Mouse (Mus musculus): ENCODE data around the gene Cdh26. TPM values are rescaled to one million over a fixed set of nuclear protein-coding genes. Genes with fewer than 3 reads are reported as not detected.

Gene Cdh26
- polyA plus RNA-seq, 1 experiment from 2014 or later: 0.54 TPM

DNA sequence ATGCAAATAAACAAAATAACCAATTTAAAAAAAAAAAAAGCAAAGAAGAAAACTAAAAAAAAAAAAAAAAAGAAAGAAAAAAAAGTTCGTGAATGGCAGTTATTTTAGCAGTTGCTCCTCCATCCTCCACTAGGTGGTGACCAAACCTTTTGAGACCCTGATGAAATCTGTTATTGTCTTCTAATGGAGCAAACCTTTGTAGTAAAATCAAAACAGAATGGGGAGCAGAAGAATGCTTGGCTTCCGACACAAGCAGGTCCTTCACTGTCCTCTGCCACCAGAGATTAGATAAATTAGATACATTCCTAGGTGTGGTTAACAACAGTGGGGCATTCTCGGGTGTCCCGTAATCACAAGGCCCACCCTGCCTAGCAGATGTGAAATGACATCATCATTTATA is 4.1 kb upstream of the Cdh26 start:
- ATAC-seq (ENCODE audit: insufficient number of reproducible peaks, insufficient read depth, low FRiP score, low read depth): no peak
- 29% methylated on average over 4 of the region's 4 CpGs for WGBS
- no peak overlapping the region for H3K9ac ChIP-seq (replicated peaks; ENCODE audit: low read depth, low read length)
- 0 out of 2 replicates have a peak, but pooled peaks cover 3% of the 10 kb centered on the region for H3K4me1 ChIP-seq (ENCODE audit: control insufficient read depth, insufficient read depth, low read length)
- H3K27me3 ChIP-seq (ENCODE audit: control insufficient read depth, insufficient read depth, low read length): no peaks in the 10 kb centered on the region
- H3K4me2 ChIP-seq (replicated peaks; ENCODE audit: low read depth, low read length): no peak overlapping the region
- no peak overlapping the region for H3K27ac ChIP-seq (ENCODE audit: low read length)
- H3K36me3 ChIP-seq (ENCODE audit: control insufficient read depth, insufficient read depth, low read length): no peaks in the 10 kb centered on the region
- no peaks in the 10 kb centered on the region for H3K9me3 ChIP-seq (ENCODE audit: control insufficient read depth, low read depth, low read length)
- no peak overlapping the region for H3K4me3 ChIP-seq (ENCODE audit: low read depth, low read length)

- H3K4me1 ChIP-seq (ENCODE audit: control insufficient read depth, insufficient read depth, low read length): 0 out of 2 replicates have a peak, but pooled peaks cover 1% of the 10 kb centered on the region
- H3K36me3 ChIP-seq (ENCODE audit: control insufficient read depth, insufficient read depth, low read length): no peaks in the 10 kb centered on the region
- no peak overlapping the region for H3K9ac ChIP-seq (replicated peaks; ENCODE audit: low read depth, low read length)
- H3K9me3 ChIP-seq (ENCODE audit: control insufficient read depth, low read depth, low read length): no peaks in the 10 kb centered on the region
- H3K4me3 ChIP-seq (ENCODE audit: low read depth, low read length): no peak overlapping the region
- H3K4me2 ChIP-seq (replicated peaks; ENCODE audit: low read depth, low read length): no peak overlapping the region
- no peak overlapping the region for H3K27ac ChIP-seq (ENCODE audit: low read length)
- WGBS: 79% methylated on average over 5 of the region's 5 CpGs
- ATAC-seq (ENCODE audit: insufficient number of reproducible peaks, insufficient read depth, low FRiP score, low read depth): no peak
- H3K27me3 ChIP-seq (ENCODE audit: control insufficient read depth, insufficient read depth, low read length): no peaks in the 10 kb centered on the region
Observed at GRCm38 (mm10) chr2:178427181-178427580, 3.1 kb upstream of the Cdh26 start.

DNA sequence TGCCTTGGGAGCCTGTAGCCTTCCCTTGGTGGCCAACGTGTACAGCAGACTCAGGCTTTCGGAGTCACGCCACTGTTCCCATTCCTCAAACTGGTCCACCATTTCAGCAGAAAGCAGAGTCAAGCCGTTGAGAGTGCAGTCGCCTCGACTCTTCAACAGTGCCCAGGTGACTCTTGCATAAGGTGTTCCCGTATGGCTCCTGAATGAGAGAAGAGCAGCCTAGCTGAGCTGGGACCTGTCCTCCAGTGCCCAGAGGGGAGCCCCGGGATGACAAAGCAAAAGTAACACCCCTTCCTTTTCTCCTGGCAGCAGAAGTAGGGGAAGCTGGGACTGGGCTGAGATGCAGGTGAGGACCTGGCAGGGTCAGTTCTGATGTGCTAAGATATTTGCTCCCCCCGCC is 2.1 kb upstream of the Cdh26 start:
- no peak for ATAC-seq (ENCODE audit: insufficient number of reproducible peaks, insufficient read depth, low FRiP score, low read depth)
- H3K27ac ChIP-seq (ENCODE audit: low read length): no peak overlapping the region
- H3K4me1 ChIP-seq (ENCODE audit: control insufficient read depth, insufficient read depth, low read length): no peaks in the 10 kb centered on the region
- no peak overlapping the region for H3K4me3 ChIP-seq (ENCODE audit: low read depth, low read length)
- H3K9ac ChIP-seq (replicated peaks; ENCODE audit: low read depth, low read length): no peak overlapping the region
- 73% methylated on average over 9 of the region's 9 CpGs for WGBS
- H3K9me3 ChIP-seq (ENCODE audit: control insufficient read depth, low read depth, low read length): no peaks in the 10 kb centered on the region
- H3K4me2 ChIP-seq (replicated peaks; ENCODE audit: low read depth, low read length): no peak overlapping the region
- H3K27me3 ChIP-seq (ENCODE audit: control insufficient read depth, insufficient read depth, low read length): no peaks in the 10 kb centered on the region
- H3K36me3 ChIP-seq (ENCODE audit: control insufficient read depth, insufficient read depth, low read length): no peaks in the 10 kb centered on the region

DNA sequence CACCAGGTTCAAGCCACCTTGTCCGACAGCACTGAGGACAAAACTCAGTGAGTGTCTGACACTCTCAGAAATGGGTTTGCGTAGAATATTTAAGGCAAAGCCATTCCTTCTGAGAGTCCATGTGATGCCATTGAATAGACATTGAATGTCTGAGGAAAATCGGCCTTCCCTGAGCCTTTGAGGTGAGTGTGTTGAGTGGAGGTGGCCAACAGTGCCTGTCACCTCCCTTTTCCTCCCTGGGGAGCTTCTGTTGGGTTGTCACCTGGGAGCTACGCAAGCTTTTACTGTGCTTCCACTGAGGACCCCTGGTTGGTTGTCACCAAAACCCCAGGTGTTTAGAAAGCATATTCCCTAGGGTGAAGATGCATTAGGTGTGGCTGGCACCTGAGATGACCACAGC is 1.7 kb upstream of the Cdh26 start:
- H3K27ac ChIP-seq (ENCODE audit: low read length): no peak overlapping the region
- no peak overlapping the region for H3K4me3 ChIP-seq (ENCODE audit: low read depth, low read length)
- no peak for ATAC-seq (ENCODE audit: insufficient number of reproducible peaks, insufficient read depth, low FRiP score, low read depth)
- H3K4me1 ChIP-seq (ENCODE audit: control insufficient read depth, insufficient read depth, low read length): no peaks in the 10 kb centered on the region
- no peak overlapping the region for H3K4me2 ChIP-seq (replicated peaks; ENCODE audit: low read depth, low read length)
- no peak overlapping the region for H3K9ac ChIP-seq (replicated peaks; ENCODE audit: low read depth, low read length)
- no peaks in the 10 kb centered on the region for H3K27me3 ChIP-seq (ENCODE audit: control insufficient read depth, insufficient read depth, low read length)
- H3K36me3 ChIP-seq (ENCODE audit: control insufficient read depth, insufficient read depth, low read length): no peaks in the 10 kb centered on the region
- no peaks in the 10 kb centered on the region for H3K9me3 ChIP-seq (ENCODE audit: control insufficient read depth, low read depth, low read length)
- 82% methylated on average over 4 of the region's 4 CpGs for WGBS

- no peak overlapping the region for H3K4me3 ChIP-seq (ENCODE audit: low read depth, low read length)
- H3K27me3 ChIP-seq (ENCODE audit: control insufficient read depth, insufficient read depth, low read length): no peaks in the 10 kb centered on the region
- H3K4me2 ChIP-seq (replicated peaks; ENCODE audit: low read depth, low read length): no peak overlapping the region
- H3K9me3 ChIP-seq (ENCODE audit: control insufficient read depth, low read depth, low read length): no peaks in the 10 kb centered on the region
- no peaks in the 10 kb centered on the region for H3K4me1 ChIP-seq (ENCODE audit: control insufficient read depth, insufficient read depth, low read length)
- H3K27ac ChIP-seq (ENCODE audit: low read length): no peak overlapping the region
- 63% methylated on average over 6 of the region's 6 CpGs for WGBS
- no peak for ATAC-seq (ENCODE audit: insufficient number of reproducible peaks, insufficient read depth, low FRiP score, low read depth)
- H3K9ac ChIP-seq (replicated peaks; ENCODE audit: low read depth, low read length): no peak overlapping the region
- no peaks in the 10 kb centered on the region for H3K36me3 ChIP-seq (ENCODE audit: control insufficient read depth, insufficient read depth, low read length)
Observed at GRCm38 (mm10) chr2:178429426-178429825, 905 bp upstream of the Cdh26 start.

DNA sequence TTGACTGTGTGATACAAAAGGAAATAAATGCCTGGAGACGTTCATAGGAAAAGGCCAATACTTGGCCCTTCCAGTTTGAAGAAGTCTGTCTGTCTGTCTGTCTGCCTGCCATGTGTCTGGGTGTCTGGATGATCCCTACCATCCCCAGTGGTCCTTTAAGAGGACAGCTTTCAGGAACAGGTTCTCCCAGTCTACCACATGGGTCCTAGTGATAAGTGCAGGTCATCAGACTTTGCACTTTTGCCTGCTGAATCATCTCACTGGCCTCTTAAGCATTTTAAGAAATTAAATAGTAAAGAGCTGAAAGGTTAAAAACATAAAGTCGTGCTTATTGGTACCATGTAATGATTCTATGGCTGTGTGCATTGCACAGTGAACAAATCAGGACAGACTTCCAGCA is 3.2 kb downstream of the Cdh26 start:
- H3K4me1 ChIP-seq (ENCODE audit: control insufficient read depth, insufficient read depth, low read length): no peaks in the 10 kb centered on the region
- H3K9ac ChIP-seq (replicated peaks; ENCODE audit: low read depth, low read length): no peak overlapping the region
- WGBS: 71% methylated on average over 2 of the region's 2 CpGs
- H3K36me3 ChIP-seq (ENCODE audit: control insufficient read depth, insufficient read depth, low read length): no peaks in the 10 kb centered on the region
- no peaks in the 10 kb centered on the region for H3K27me3 ChIP-seq (ENCODE audit: control insufficient read depth, insufficient read depth, low read length)
- no peak overlapping the region for H3K4me2 ChIP-seq (replicated peaks; ENCODE audit: low read depth, low read length)
- H3K4me3 ChIP-seq (ENCODE audit: low read depth, low read length): no peak overlapping the region
- no peak overlapping the region for H3K27ac ChIP-seq (ENCODE audit: low read length)
- ATAC-seq (ENCODE audit: insufficient number of reproducible peaks, insufficient read depth, low FRiP score, low read depth): no peak
- H3K9me3 ChIP-seq (ENCODE audit: control insufficient read depth, low read depth, low read length): no peaks in the 10 kb centered on the region

DNA sequence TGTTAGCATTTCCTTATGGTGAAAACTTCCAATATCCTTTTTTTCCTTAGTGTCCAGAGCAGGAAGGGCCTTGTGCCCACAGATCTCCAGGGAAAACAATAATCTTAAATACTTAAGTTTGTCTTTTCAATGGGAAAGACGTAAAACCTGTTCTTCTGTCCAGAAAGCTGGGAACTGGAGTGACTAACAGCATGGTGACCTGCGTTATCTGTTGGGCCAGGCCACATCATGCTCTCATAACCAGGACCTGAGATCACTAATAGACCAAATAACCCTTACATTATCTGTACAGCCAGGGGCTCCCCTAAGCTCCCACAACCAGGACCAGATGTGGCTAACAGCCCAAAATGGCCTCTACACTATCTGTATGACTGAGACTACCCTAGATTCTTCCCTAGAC is 3.6 kb downstream of the Cdh26 start:
- Histone ChIP-seq H3K9me3 (ENCODE audit: control insufficient read depth, low read depth, low read length) (no peaks in the 10 kb centered on the region), H3K36me3 (ENCODE audit: control insufficient read depth, insufficient read depth, low read length) (no peaks in the 10 kb centered on the region), H3K4me3 (ENCODE audit: low read depth, low read length) (no peak overlapping the region), H3K4me1 (ENCODE audit: control insufficient read depth, insufficient read depth, low read length) (no peaks in the 10 kb centered on the region), H3K27me3 (ENCODE audit: control insufficient read depth, insufficient read depth, low read length) (no peaks in the 10 kb centered on the region), H3K4me2 (replicated peaks; ENCODE audit: low read depth, low read length) (no peak overlapping the region), H3K27ac (ENCODE audit: low read length) (no peak overlapping the region), H3K9ac (replicated peaks; ENCODE audit: low read depth, low read length) (no peak overlapping the region)
- no peak for ATAC-seq (ENCODE audit: insufficient number of reproducible peaks, insufficient read depth, low FRiP score, low read depth)
- WGBS: 79% methylated on average over 2 of the region's 2 CpGs

DNA sequence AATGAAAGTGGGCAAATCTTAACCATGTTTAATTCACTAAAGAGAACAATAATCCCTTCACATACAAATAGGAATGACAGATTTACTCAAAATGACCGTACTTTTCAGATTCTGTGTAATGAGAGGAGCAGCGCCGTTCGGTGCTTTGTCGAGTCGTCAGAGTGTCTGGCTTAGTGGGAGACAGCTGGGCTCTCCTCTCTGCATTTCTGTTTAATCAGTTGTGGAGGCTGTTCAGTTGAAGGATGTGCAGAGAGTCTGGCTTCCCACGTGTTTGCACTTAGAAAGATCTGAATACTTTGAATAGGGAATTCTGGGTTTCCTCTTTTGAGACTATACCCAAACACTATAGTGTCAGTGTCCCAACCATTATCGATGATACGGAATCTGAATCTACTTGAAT is 7.0 kb downstream of the Cdh26 start:
- WGBS: 42% methylated on average over 9 of the region's 9 CpGs
- no peak overlapping the region for H3K4me2 ChIP-seq (replicated peaks; ENCODE audit: low read depth, low read length)
- H3K36me3 ChIP-seq (ENCODE audit: control insufficient read depth, insufficient read depth, low read length): no peaks in the 10 kb centered on the region
- H3K9ac ChIP-seq (replicated peaks; ENCODE audit: low read depth, low read length): no peak overlapping the region
- no peaks in the 10 kb centered on the region for H3K9me3 ChIP-seq (ENCODE audit: control insufficient read depth, low read depth, low read length)
- no peaks in the 10 kb centered on the region for H3K27me3 ChIP-seq (ENCODE audit: control insufficient read depth, insufficient read depth, low read length)
- no peak overlapping the region for H3K4me3 ChIP-seq (ENCODE audit: low read depth, low read length)
- no peak overlapping the region for H3K27ac ChIP-seq (ENCODE audit: low read length)
- no peaks in the 10 kb centered on the region for H3K4me1 ChIP-seq (ENCODE audit: control insufficient read depth, insufficient read depth, low read length)
- ATAC-seq (ENCODE audit: insufficient number of reproducible peaks, insufficient read depth, low FRiP score, low read depth): no peak

DNA sequence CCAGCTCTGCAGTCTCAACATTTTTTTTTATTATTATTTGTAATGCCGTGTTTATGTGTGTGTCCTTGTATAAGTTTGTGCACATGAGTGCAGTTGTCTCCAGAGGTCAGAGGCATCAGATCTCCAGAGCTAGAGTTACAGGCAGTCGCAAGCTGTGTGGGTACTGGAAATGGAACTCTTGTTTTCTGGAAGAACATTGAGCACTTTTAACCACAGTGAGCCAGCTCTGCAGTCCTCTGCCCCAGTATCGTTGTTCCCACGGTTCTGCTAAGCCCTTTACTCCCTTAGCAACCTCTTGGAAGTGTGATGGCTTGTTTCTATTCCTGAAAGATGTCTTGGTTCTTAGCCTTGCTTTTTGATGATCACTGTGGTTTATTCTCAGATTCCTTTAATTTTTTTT is 19.1 kb downstream of the Cdh26 start:
- H3K27ac ChIP-seq (ENCODE audit: low read length): no peak overlapping the region
- H3K9ac ChIP-seq (replicated peaks; ENCODE audit: low read depth, low read length): no peak overlapping the region
- no peaks in the 10 kb centered on the region for H3K36me3 ChIP-seq (ENCODE audit: control insufficient read depth, insufficient read depth, low read length)
- H3K27me3 ChIP-seq (ENCODE audit: control insufficient read depth, insufficient read depth, low read length): no peaks in the 10 kb centered on the region
- no peaks in the 10 kb centered on the region for H3K4me1 ChIP-seq (ENCODE audit: control insufficient read depth, insufficient read depth, low read length)
- WGBS: 80% methylated on average over 4 of the region's 4 CpGs
- ATAC-seq (ENCODE audit: insufficient number of reproducible peaks, insufficient read depth, low FRiP score, low read depth): no peak
- H3K4me3 ChIP-seq (ENCODE audit: low read depth, low read length): no peak overlapping the region
- no peaks in the 10 kb centered on the region for H3K9me3 ChIP-seq (ENCODE audit: control insufficient read depth, low read depth, low read length)
- no peak overlapping the region for H3K4me2 ChIP-seq (replicated peaks; ENCODE audit: low read depth, low read length)

All from stomach, embryonic 14.5 days (tissue).